Mouse (Mus musculus): Measurements from ENCODE around the gene Hnf4a.

The Hnf4a gene

GRCm38 (mm10) chr2:163592084-163592483 lies 85.5 kb downstream of the Hnf4a start:
- DNase-seq (ENCODE audit: low read depth, low spot score): peak; percentile 71

DNA sequence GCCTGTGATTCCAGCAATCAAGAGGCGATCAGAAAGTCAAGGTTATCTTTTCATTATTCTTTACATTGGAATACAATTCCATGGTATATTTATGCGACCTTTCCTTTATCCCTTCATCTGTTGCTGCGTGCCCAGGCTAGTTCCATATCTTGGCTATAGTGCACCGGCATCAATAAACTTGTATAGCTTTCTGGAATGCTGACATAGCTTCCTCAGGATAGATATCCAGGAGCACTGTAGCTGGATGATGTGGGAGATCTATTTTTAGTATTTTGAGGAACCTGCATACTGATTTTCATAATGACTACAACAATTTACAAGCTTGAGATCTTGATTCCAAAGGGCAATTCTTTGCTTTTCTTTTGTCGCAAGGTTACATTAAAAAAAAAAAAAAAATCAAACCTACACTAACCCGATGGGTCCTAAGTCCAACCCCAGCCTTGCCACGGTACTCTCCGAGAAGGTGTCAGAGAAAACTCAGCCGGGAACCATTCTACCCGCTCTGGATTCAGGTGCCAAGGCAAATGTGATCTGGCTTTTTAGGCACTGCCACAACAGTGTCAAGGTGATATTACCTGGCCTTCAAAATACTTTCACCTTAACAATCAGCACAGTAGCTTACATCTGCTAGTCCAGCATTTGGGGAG lies 87.2 kb downstream of the Hnf4a start:
- no peak for DNase-seq (ENCODE audit: low read depth, low spot score)

DNA sequence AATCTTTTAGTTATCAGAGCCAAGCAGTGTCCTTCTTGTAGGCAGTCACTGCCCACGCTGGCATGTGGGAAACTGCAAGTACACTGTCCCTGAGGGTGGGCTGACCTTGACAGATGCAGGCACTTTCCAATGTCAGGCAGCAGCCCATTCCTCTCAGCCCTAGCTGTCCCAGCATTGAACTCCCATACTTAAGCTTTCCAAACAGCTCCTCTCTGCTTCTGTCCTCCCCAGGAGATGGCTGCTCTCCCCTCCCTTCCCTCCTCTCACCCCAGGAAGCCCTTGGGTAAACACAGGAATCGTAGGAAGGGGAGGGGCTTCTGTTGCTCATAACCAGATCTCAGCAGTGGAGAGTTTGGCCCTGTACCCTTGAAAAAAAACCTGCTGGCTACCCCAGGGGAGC lies 88.5 kb downstream of the Hnf4a start:
- no peak for DNase-seq (ENCODE audit: low read depth, low spot score)

DNA sequence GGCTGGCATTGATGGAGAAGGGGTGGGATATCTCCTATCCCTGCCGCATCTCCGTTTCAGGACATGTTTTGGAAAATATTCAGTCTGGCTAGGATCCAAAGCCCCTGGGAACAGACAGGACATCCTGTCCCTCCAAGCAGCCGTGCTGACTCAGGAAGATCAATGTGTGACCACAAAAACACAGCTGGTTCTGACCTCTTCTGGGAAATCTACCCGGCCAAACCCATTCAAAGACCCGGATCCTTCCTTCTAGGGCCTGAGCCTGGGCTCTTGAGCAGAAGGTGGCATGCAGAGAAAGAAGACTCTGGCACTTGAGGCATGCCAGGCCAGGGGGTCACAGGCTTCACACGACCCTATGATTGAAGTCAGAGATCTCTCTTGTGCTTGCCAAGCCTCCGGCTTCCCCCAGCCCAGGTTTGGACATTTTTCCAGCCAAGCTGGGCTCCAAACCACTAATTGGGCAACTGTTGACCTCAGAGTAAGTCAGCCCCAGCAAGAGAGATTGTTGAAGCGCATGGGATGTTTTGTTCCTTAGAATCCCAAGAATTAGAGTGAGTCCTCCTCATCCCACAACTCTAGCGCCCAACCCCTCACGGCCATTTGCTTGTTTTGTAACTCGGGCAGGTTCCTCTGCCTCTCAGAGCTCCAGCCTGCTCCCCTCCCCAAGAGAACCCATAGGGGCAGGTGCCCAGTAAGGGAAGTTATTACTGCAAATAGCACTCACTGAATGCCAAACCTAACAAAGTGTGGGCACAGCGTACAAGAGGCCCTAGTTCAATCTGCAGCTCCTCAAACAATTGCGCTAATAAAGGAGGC lies 89.7 kb downstream of the Hnf4a start:
- peak; percentile 61 for DNase-seq (ENCODE audit: low read depth, low spot score)

DNA sequence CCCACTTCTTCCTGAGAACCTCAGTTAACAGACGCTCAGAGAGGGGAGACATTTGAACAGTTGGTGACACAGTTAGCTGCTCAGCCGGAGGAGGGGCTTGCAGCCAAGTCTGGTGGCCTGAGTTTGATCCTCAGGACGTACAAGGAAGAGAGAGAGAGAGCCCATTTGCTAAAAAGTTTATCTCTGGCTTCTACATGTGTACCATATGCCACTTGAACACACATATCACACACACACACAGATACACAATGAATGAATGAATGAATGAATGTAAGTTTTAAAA lies 90.2 kb downstream of the Hnf4a start:
- DNase-seq (ENCODE audit: low read depth, low spot score): no peak

- DNase-seq (ENCODE audit: low read depth, low spot score): peak; percentile 77
Observed at GRCm38 (mm10) chr2:163597661-163598060, 91.1 kb downstream of the Hnf4a start.

- DNase-seq (ENCODE audit: low read depth, low spot score): peak; percentile 83
Observed at GRCm38 (mm10) chr2:163599226-163599625, 92.6 kb downstream of the Hnf4a start.

- no peak for DNase-seq (ENCODE audit: low read depth, low spot score)
Observed at GRCm38 (mm10) chr2:163601066-163601465, 94.5 kb downstream of the Hnf4a start.

DNA sequence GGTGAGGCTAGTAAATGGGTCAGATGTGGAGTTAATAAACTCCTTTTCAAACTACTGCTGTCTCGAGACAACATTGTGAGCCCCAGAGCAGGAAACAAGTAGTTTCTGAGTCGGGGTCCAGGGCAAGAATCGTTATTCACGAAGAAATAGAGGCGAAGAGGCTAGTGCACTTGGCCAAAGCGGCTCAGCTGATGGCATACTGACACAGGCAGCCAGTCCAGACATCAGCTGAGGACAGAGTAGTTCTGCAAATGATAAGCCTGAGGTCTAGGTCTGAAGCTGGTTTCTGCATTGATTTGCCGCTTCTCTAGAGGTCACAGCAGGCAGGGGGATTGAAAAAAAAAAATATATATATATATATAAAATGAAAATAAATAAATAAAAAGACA lies 95.1 kb downstream of the Hnf4a start:
- no peak for DNase-seq (ENCODE audit: low read depth, low spot score)

DNA sequence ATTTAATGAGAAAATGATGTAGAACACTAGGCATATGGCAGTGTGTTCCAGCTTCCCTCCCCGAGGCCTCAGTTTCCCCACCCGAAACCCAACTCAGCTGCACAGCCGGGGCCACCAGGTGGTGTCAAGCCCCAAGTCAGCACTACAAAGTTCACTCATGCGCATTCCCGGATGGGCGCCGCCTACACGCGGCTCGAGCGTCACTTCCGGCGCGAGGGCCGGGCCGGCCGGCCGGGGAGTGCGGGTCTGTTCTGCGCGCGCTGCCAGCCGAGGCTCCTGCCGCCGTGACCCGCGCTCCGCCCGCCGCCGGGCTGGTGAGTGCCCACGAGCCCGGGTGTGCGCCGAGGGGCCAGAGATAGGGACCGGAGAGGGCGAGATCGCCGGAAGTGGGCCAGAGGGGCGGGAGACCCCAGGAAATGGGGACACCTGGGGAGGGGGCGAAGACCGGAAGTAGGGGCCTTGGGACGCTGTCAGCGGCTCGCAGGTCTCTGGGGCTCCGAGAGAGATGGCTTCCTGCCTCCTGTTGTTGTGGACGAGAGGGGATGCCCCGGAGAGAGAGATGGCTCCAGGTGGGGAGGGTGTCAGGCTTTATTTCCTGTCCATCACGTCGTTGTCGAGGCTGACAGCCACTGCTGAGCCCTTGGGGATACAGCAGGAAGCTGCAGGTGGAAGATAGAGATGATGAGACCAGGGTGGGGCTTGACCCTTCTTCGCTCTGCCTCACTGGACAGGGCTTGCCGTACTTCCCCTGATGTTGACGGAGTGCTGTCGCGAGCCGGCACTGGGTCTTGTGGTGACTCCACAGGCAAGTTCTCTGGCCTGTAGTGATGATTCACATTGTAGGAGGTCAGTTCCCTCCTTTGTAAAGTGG lies 95.7 kb downstream of the Hnf4a start, which contains the start of gene Ttpal:
Gene Ttpal (plus strand): TSS at position 214 of the 871 bp plus-strand sequence.
- DNase-seq (ENCODE audit: low read depth, low spot score): peak; percentile 87

DNA sequence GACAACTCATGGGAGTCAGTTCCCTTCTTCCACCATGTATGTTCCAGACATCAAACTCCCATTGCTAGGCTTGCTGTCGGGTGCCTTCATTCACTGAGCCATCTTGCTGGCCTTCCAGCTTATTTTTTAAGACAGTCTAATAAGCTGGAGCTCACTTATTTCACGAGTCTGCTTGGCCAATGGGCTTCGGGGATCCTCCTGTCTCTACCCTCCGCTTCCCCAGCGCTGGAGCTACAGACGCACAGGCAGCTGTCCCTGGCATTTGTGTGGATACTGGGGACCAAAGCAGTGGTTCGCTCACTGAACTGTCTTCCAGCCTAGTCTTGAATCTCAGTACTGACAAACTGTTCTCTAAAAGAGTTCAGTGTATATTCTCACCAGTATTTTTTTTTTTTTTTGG lies 99.6 kb downstream of the Hnf4a start:
- DNase-seq (ENCODE audit: low read depth, low spot score): no peak

- DNase-seq (ENCODE audit: low read depth, low spot score): no peak
Observed at GRCm38 (mm10) chr2:163608008-163608407, 101.4 kb downstream of the Hnf4a start.

- no peak for DNase-seq (ENCODE audit: low read depth, low spot score)
Observed at GRCm38 (mm10) chr2:163609281-163609975, 102.8 kb downstream of the Hnf4a start.

DNA sequence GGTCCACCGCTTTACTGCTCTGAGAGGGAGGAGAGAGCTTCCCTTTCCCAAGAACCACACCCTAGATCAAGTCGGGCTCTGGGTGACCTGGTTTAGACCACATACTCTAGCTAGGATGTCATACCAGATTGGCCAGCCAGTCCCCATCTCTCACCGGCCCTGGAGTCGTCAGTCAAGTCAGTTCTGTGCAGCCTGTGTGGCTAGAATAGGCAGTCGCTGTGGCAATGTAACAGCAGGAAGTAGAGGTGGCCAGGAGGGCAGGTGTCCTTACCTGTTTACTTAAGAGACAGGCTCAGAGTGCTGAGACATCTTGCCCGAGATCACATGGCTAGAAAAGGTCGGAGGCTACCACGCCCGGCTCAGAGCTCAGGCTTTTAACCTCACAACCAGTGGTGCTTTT lies 104.6 kb downstream of the Hnf4a start:
- no peak for DNase-seq (ENCODE audit: low read depth, low spot score)

DNA sequence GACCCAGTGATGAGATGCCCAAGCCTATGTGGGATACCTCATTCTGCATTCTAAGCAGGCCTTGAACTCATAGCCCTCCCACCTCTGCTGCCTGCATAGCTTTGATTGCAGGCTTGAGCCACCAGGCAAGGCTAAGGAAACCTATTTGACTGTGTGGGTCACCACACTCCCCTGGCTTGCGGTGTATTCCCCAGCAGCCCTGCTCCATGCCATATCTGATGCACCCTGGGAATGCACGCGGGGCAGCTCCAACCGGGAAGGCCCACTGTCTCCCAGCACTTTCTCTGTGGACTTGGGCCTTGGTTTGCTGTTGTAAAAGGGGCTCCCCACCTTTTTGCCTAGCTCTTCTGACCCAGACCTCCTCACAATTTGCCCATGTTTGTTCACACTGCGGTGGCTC lies 106.6 kb downstream of the Hnf4a start:
- DNase-seq (ENCODE audit: low read depth, low spot score): no peak

- no peak for DNase-seq (ENCODE audit: low read depth, low spot score)
Observed at GRCm38 (mm10) chr2:163613990-163614389, 107.4 kb downstream of the Hnf4a start.

DNA sequence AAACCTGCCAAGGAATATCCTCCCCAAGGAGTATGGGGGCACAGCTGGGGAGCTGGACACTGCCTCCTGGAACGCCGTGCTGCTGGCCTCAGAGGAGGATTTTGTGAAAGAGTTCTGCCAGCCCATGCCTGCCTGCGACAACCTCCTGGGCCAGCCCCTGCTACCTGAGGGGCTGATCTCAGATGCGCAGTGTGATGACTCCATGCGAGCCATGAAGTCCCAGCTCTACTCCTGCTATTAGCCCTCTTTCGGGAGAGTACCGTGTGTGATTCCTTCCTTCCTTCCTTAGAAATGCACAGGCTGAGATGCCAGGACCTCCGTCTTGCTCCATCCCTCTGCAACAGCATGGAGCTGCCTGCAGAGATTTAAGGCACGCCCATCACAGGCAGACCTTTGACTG lies 108.8 kb downstream of the Hnf4a start:
- DNase-seq (ENCODE audit: low read depth, low spot score): no peak

GRCm38 (mm10) chr2:163615906-163616651 lies 109.5 kb downstream of the Hnf4a start:
- DNase-seq (ENCODE audit: low read depth, low spot score): no peak

- no peak for DNase-seq (ENCODE audit: low read depth, low spot score)
Observed at GRCm38 (mm10) chr2:163616652-163617227, 110.1 kb downstream of the Hnf4a start.

DNA sequence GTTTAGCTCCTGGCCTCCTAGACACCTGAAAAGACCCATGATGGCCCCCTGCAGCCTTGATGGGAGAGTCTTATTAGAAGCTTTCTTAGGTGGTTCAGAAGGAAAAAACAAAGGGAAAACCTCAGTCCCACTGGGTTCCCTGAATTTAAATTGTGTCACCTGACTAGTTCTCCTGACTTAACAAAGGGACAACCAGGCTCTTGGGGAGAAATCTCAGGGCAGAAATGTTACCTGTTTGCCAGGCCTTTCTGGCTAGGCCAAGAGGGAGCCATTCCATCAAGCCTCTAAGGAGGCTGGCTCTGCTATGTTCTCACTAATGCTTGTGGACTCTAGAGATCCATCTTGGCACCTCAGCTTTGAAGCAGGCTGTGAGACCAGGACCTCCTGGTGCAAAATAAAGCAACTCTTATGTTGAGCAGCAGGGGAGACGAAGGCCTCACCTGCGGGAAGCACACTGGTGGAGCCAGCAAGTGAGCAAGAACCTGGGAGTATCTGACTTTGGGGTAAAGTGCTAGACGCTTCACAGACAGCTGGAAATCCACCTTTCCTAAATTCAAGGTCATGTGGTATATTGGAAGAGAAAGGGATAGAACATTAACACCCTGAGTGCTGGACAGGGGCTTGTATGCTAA lies 110.7 kb downstream of the Hnf4a start:
- no peak for DNase-seq (ENCODE audit: low read depth, low spot score)
